Mouse (Mus musculus): ENCODE measurements around the gene Glis3.

The Glis3 gene

DNA sequence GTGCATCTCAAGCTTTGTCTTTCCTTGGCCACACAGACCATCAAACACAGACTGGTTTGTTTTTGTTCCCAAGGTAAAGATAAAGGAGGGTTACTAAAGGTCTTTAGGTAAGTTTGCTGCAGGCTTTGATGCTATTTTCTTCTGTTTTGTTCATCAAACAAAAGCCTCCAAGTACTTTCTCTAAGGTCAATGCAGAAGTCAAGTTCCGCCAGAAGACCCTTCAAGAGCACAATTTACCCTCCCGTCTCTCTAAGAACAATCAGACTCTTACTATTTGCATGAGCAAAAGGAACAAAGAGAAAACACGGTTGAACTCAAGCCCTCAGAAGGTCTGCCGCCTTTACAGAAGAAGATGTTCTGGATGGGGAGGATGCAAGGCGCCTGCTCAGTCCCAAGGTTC lies 206.3 kb downstream of the Glis3 start:
- no peak for DNase-seq

DNA sequence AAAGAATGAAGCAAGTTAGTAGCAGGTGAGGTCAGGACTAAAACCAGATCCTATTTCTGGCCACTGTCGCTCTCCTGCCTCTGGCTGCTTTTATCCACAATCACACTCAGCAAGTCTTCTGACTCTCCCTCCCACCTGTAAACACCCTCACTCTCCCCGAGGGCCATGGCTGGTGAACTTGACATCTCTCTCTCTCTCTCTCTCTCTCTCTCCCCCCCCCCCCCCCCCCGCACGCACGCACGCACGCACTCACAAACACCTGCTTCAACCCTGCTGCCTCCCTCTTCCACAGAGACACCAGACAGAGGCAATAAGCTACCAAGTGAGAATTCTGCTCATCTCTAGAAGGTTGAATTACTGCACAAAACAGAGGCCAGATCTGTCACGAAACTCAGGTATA lies 208.7 kb downstream of the Glis3 start:
- DNase-seq, result no peak

DNA sequence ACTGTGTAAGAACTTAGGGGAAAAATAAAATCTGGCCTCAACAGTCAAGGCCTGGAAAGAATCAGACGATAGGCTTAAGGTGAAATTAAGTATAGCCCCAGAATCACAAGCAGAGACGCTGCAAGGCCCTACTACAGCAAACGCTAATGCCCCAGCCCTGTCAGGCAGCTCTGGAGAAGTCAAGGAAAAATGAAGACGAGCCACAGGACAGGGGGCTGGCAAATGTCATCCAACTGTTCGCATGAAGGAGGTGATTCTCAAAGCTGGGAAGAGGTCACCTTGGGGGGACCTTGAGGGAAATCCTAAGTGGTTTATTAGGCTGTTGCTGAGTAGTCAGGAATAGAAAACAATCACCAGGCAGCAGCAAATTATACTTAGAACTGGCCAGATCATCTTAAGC lies 214.1 kb downstream of the Glis3 start:
- DNase-seq, result no peak

DNA sequence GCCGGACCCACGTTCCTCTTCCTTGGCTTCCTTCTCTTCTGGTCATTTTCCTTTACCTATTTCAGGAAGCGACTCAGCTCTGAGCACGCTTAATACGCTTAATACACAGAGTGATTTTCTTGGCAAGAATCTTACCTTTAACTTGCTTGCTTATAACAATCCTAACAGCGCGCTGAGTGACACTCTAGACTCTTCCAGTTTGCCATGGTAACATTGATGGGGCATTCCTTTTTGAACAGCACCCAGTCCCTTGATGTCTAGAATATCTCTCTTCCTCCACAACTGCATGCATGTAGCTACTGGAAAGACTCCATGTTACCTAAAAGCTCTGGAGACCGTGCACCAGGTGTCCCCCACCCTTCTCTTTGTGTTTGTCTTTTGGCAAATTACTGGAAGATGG lies 225.5 kb downstream of the Glis3 start:
- DNase-seq, result no peak

DNA sequence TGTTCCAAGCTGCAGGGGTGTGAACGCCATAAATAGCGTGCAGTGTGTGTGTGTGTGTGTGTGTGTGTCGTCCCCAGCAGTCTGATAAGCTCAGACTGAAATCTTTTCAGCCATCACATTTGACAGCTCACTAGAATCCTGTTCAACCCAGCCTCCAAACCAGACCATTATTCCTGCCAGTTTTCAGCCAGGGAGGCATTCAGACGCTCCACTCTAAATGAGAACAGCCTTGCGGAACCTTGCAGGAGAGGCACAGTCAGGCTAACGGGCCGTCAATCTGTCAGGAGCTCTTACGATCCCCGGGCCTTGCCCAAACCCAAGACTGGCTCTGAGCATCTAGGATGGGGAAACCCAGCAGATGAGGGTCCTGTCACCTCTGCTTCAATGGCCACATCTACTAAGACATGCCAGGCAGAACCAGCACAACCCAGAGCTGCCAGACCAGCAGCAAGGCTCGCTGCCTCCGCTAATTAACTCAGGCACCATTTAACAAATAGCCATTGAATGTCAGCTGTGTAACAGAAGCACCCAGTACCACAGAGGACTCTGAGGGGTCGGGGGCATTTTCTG lies 226.8 kb downstream of the Glis3 start:
- DNase-seq, result no peak

DNA sequence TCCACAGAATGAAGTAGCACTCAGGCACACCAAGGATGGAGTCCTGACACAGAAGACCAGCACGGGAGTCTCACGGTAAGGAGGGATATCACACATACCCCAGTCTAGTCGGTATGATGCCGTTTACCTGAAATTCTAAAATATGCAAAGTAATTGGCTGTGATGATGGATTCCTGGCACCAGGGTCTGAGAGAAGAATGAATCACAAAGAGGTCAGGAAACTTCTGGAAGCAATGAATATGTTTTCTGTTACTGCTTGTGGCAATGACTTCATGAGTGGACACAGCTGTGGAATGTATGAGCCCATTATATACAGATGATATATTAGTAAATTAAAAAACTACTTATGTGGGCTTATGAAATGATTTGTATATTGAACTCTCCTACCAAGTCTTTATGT lies 231.1 kb downstream of the Glis3 start:
- no peak for DNase-seq

DNA sequence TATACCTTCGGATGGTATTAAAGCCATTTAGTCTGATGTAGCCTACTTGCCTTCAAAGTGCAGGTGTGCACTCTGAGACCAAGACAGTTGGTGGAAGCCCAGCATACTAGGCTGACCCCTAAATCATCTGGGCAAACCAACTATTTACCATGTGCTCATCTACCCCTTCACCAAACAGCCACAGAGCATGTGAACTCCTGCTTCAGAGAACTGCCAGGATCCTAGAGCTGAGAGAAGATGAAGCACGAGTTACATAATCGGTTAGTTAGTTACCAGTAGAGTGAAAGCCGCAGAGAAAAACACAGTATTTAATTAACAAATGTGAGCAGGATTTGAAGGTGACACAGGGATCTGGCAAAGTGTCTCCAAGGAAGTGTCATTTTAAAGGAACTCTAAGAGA lies 237.7 kb downstream of the Glis3 start:
- peak in 1 of 2 experiments; percentile 37 for DNase-seq

DNA sequence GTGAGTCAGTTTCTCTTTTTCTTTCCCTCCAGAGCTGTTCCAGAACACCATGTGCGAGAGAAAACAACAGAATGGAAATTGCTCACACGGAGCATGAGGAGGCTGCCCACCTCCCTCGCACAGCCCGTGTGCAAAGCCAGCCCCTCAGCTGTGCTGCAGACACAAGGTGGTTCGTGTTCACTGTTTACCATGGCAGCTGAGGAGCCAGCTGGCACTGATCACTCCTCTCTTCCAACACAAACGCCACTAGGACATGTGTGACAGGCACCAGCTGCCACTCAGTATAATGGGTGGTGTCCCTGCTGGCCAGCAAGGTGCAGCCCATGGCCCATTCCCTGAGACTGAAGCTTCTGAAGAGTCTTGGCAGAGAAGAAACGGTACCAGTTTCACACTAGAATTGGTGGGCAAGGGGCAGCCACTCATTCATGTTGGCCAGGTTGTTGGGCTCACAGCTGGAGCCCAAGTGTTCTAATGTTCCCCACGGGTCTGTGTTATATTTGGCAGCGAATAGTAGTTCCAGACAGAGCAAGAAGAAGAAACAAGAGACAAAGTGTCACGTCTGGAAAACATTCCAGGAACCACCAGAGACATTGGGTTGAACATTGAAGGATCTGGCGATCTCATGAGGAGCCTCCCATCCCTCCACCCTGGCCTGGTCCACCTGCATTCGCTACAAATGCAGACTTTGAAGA lies 243.3 kb downstream of the Glis3 start:
- peak in 1 of 2 experiments; percentile 8 for DNase-seq

DNA sequence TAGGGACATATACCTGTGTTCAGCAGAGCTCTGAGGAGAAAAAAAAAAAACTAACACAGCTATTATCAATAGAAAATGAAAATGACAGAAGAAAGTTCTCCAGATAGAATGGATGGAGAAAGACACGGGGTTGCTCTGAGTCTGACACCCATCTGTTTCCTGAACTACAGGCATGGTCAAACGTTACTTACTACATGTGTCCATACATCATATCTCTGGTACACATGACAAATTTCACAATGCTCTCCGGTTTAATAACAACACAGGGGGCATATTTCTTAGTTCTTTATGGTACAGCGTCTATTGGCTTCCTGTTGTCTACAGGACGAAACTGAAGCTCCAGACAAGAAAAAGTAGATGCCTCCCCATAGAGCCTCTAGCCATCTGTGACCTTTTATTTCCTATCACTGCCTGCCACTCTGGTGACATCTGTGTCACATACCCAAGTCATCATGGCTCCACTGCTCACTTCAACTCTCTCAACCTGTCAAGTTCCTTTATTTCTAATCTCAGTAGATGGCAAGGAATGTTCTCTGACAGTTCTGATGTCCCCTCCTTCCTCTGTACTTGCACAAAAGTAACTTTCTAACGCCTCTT lies 251.6 kb downstream of the Glis3 start:
- DNase-seq, result no peak

DNA sequence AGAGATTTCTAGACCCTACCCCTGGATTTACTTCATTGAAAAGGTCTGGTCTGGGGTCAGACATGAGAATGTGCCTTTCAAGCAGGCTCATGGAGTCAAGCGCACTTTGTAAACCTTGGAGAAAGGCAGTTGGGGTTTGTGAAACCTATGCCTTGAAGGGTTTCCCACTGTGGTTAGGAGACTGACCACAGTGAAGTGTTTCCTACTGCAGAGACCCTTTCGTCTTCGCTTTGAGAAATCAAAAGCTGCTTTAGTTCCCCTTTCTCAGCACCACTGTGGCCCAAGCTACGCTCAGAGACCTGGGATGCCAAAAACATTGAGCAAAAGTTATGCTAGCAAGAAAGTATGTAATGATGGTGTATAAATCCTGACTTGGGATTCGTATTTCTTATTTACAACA lies 255.7 kb downstream of the Glis3 start:
- no peak for DNase-seq

DNA sequence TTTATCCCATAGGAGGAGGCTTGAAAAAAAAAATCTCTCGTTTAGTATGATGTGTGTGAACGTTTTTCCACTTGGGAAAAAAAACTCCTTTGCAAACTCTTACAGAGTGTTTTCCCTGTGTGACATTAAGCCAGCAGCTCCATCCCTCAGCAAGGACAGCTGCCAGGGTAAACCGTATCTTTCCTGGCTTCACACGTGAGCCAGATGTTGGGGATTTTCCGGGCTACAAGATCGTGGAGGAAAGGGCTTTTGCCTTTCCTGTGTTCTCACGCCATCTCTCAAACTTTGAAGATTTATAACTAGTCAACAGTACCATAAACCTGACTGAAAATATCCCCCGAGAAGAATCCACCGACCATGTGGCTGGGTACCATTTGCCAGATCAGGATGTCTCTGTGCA lies 256.9 kb downstream of the Glis3 start:
- DNase-seq, result no peak

DNA sequence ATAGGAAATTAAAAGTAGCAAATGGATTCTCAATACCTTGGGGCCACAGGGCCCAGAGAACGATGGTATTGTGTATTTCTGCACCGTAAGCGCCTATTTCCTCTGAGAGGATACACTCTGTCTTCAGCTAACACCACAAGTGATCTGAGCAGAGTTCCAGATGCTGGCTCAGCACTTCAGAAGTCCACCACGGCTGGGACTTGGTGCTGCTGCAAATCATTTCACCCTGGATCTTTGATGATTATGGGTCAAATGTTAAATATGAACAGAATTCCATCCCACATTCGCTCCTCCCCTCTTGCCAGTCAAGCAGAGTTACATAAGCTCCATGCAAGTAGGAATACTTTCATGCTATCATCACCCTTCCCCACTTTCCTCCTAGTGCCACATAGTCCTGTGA lies 263.8 kb downstream of the Glis3 start:
- peak; percentile 21 to 48 for DNase-seq

DNA sequence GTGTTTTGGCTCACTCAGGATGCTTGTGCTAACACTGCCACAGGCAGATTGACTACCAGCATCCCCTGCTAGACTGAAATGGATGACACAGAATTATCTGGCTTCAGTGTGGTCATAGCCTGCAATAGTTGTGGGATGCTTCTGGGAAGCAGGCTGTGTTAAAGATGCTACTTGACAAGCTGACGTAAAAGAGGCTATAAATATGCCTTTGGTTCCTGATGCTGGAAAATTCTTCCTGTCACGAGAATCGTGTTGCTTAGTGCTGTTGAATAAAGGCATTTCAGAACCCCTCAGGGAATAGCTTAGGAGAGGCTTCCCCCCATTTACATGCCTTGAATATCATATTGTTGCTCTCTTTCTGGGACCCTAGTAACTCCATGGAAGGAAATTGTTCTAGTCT lies 271.1 kb downstream of the Glis3 start:
- DNase-seq, result no peak

DNA sequence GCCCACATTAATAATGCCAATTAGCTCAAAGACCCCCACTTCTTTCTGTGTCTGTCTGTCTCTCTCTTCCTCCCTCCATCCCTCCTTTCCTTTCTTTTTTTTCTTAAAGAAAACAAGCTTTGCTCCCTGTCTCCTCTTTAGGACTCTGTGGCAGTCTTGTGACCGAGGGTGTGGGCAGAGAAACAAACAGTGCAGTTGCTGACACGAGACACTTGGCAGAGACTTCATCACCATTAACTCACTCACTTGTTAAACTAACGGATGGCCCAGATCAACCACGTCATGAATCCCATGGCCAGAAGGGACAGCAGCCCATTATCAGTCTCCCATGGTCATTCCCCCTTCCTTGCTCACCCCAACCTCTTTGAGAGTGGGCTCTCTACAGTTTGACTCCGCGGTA lies 276.9 kb downstream of the Glis3 start:
- DNase-seq, result peak; percentile 40 to 52

DNA sequence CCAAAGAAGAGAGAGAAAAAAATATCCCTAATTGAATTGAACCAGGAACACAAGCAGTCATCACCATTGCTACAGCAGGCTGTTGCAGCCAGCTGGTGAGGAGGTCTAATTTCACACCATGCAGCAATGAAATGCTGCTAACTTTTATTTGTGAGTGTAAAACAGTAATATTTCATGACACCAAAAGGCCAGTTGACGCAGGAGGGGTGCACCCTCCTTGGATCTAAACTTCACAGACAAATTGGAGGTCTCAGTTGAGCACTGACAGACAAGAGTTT lies 284.4 kb downstream of the Glis3 start:
- DNase-seq, result no peak

DNA sequence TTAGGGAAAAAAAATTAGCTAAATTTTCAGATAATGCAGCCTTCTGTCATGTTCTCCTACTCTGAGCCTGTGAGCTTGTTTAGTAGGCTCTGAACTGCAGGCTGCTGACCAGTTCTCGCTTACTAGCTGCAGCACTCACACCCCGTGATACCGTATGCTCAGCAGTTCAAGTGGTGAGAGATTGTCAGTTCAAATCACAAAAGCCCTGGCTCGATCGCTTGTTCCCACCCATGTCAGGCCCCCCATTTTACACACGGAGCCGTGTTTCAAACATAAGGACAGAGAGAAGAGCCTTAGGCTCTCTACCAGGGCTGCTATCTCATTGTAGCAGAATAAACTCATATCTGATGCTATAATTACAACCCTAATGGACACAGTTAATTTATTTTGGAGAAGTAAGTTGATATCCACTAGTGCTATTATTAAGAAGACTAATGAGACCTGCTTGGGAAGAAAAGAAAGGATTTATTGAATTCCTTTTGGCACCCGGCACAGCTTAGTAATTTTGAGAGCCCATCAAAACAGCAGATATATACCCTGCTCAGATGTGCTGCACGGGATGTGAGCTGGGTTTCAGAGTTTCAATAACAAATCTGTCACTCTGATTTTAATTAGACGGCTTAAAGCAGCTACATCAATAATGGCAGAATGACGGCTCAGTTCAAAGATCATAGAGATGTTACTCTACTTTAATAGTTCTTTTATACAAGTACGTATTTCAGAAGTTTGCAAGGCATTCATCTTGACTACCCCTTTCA lies 284.9 kb downstream of the Glis3 start:
- DNase-seq, result no peak

DNA sequence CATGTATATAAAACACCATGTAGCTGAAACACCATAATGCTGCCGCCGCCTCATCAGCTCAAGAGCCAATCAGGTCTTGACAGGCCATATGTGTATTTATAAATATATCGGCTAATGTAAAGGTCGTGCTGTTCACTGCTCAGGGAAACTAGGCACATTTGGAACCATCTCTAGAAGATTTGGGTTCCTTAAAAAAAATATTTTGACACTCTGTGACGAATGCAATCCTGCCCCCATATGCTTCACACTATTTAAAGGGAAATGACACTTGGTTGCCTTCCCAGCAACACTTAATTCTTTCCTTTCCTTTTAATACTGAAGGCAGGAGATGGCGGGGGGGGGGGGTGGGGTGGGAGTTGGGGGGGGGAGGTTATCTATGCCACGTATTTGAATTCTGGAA lies 286.1 kb downstream of the Glis3 start:
- no peak for DNase-seq

DNA sequence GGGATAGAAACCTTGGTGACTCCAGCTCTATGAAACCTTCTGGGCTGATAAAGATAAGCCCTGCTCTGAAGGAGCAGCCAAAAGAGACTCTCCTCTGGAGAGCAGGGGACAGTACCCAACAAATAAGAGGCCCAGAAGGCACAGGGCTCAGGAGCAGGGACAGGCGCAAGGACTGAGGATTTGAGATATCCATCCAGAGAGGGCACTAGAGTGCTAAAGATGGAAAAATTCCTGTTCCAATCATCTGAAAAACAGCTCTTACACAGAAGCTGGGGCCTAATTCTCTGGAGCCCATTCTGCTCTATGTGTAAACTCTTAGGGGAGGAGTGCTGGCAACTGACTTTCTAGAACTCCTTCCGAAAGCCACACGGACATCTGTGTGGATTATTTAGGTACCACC lies 287.0 kb downstream of the Glis3 start:
- DNase-seq, result no peak

DNA sequence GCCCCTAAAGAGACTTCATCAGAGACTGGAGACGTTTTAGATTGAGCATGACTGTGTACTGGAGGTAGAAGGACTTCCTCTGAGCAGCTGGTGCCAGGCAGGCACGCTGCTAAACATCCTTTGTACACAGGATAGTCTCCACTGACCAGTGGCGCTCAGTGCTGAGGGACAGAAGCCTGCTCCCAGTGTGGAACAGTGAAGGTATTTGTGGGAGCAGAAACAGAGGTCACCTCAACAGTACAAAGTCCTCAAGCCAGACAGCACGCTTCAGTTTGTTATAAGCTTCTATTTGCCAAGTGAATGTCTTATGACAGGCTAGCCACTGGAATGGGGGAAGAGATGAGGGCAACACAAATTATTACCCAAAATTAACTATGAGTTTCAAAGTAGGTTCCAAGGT lies 289.0 kb downstream of the Glis3 start:
- peak; percentile 55 to 59 for DNase-seq

DNA sequence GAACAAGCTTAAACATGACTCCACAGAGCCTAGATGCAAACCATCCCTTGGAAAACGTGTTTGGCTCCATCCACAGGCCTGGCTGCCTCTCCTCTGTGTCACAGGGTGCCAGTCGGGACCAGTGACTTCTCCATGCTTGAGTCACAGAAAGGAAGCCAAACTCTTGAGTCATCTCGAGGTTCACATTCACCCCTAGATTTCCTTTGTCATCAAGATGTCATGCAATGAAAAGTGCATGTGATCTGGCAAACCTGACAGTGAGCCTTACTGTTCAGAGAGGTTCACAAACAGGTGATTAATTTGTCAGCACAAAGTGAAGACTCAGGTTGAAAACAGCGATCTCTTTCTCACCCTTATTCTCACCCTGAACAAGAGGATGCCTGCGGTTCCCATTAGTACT lies 290.7 kb downstream of the Glis3 start:
- DNase-seq, result no peak

DNA sequence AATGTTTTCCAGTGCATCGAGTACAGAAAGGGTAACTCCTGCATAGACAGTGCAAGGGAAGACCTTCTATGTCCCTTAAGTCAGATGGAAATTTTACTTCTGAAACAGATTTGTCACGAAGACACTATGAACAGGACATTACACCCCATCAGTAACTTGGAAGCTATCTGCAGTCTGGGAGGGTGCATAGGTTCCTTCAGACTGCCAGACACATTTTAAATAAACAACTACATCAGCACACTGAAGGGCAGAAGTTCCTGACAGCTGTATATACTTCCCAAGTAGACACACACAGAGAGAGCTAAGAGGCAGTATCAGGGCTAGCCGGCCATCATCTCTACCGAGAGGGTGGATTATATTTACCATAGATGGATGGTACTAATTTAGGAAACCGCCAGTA lies 296.5 kb downstream of the Glis3 start:
- no peak for DNase-seq

DNA sequence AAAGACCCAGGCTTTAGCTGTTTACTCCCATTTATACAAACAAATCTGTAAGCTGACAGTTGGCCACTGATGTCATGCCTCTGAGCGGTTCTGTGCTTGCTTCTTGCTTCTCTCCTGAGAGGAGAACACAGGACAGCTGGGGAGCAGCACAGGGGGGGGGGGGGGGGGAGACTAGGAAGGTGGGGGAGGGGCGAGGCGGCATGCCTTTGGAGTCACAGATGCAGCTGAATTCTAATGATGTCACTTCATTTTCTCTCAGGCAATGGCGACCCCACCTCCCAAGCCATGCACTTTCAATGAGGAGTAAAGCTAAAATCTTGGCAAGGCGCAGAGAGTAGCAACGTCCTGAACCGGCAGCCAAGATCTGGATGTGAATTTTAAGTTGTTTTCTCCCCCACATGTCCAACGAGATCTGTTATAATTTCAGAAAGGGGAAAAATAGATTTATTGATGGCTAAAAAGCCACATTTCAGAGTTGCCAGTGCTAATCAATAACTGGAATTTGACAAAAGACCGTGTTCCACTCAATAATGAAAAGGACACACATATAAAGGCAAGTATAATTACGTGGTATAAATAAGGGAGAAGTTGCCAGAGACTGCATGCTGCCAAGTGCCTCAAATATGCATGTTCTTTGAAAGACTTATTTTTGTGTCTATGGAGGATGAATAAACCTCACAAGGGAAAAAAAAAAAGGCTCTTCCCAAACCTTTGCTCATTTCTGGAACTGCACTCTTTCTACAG lies 297.5 kb downstream of the Glis3 start:
- no peak for DNase-seq

DNA sequence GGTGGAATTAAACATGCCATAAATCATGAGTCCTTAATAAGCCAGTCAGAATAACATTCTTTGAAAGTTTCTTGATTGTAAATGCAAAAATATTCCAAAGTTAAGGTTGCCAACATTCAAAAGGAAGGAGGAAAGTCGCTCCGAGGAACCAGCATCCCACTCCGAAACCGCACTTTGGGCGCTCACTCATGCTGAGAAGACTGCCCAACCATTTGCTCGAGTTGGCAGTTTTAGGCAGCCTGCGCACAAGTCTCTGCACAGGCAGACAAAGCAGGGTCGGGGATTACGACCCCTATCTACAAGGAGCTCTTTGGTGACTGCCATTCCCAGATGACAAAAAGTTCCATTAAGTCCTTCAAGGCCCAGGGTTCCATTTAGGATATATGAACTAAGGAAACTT lies 298.4 kb downstream of the Glis3 start:
- DNase-seq, result peak; percentile 23 to 51

All from kidney, postnatal 36 days (tissue).